Mouse (Mus musculus): ENCODE measurements around the gene Amd1.
"Not testable (repeated sequence)": the region's sequence is repeated elsewhere in the genome, so short reads cannot be mapped to it uniquely, and the experiment has no call there.

DNA sequence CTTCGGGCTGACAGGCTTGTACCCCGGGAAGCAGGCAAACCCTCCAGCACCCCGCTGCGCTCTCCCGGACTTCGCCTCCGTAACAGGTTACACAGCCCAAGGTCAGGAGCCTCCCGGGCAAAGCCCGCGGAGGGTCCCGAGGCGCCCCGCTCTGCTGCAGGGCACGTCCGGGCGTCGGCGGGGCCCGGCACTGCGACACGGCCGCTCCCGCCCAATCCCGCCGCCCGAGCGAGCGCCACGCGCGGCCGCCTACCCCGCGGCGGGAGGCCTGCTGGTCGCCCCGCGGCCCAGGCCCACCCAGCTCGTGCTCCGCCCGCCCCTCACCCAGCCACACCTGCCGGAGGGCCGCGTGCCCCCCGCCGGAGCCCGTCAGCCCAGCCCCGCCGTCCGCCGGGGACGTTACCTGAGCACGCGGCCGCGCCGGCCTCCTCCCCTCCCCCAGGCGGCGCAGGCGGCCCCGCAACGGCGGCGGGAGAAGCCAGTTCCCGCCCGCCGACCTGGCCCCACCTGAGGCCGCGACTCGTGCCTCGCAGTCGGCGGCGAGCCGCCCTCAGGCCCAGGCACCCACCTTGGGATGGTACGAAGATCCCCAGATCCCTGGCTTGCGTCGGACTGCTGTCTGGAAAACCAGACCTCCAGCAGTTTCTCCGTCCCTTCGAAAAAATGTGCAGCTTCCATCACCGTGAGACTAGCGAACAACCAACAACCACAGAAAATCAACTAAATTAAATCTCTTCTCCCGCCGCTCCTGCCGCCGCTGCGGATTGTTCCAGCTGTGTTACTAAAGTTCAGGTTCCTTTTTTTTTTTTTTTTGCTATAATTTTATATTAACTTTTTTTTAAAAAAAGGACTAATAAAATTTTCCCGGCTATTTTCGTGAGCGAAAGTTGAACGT, 558 bp downstream of the Amd1 start:
- TF ChIP-seq CTCF (IDR thresholded peaks at IDR 0.05; ENCODE audit: control insufficient read depth, insufficient read depth, insufficient replicate concordance, low read depth, low read length): not testable (repeated sequence)
- peak; percentile 77 for TF ChIP-seq POLR2A (IDR thresholded peaks at IDR 0.05; ENCODE audit: control insufficient read depth, low read depth, low read length)
